Mouse (Mus musculus): Measurements from ENCODE around the gene Emb. TPM values are rescaled to one million over a fixed set of nuclear protein-coding genes. Genes with fewer than 3 reads are reported as not detected.
"Not testable (repeated sequence)": the region's sequence is repeated elsewhere in the genome, so short reads cannot be mapped to it uniquely, and the experiment has no call there.

The Emb gene
- total RNA-seq (2021): 10 to 100 TPM in 1 of 2 experiments, 1 to 10 TPM in 1; 9.1 to 10.7 TPM
- long read RNA-seq, experiment 1, transcript Emb-202 (1 exons, 2,136 nt): major isoform, 8 of 10 reads
- long read RNA-seq, experiment 1, partial matches to known transcripts: 0 of 10 reads
- long read RNA-seq, experiment 1, other reads (novel, unspliced or antisense): 0 of 10 reads
- long read RNA-seq, experiment 2, transcript Emb-202 (1 exons, 2,136 nt): major isoform, 12 of 13 reads
- long read RNA-seq, experiment 2, partial matches to known transcripts: 0 of 13 reads
- long read RNA-seq, experiment 2, other reads (novel, unspliced or antisense): 0 of 13 reads

DNA sequence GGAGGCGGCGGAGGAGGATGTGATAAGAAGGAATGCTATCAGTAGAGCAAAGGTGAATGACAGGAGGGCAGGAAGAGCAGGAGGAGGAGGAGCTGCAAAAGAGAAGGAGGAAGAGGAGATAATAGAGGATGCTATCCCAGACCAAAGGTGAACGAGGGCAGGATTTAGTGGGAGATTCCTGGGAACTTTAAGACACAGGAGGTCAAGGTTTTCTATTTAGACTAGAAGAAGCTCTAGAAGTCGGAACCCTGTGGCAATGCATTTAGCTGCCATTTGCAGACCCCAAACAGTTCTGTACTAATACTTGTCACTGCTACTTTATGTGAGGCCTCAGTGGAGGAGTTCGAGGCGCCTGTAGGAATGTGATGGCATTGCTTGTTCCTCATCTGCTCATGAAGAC is at the start of gene Emb:
Emb (plus strand) TSS at position 301 of the 400 bp plus-strand sequence.
- intact Hi-C loops (cut with DNase I): no loop called here
- DNase-seq: no peak
- TF ChIP-seq CTCF (IDR thresholded peaks at IDR 0.05): no peak
- H3K4me3 ChIP-seq: no peak within 1 kb of the TSS
- no peak within 1 kb of the TSS for H3K27ac ChIP-seq

DNA sequence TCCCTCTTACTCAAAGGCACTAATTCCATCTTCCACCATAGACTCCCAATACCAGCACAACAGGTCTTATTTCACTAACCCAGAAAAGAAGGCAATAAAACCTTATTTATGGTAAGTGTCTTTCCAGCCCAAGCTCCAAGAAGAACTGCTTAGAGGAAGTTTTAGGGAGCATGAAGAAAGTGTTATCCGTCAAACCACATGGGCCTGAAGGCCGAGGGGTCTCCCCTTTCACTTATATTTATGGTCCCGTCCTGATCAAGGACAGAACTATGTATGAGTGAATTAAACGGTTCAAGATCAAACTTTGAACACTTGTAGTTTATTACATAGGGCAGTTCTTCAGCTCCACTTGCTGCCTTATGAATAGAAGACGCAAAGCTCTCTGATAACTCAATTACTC is 44.4 kb upstream of the Emb start:
- no peak for DNase-seq
- Histone ChIP-seq H3K27ac (no peak overlapping the region), H3K4me3 (no peak overlapping the region)
- intact Hi-C loops (cut with DNase I): no loop called here
- TF ChIP-seq CTCF (IDR thresholded peaks at IDR 0.05): no peak

DNA sequence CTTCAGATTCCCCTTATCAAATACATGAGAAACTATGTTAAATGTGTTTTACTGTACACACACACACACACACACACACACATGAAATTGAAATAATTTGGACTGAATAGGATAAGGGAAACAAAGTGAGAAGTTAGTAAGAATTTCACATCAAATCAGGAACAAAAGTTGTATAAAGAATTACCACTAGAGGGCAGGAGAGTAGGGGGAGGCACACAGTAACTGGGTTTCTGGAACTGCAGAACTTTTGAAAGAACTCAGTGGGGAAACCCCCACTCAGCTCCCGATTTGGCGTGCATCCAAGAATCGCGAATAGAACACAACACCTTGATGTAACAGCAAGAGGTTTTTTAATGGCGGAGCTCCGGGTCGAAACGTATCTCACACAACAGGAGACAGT is 43.3 kb upstream of the Emb start:
- TF ChIP-seq CTCF (IDR thresholded peaks at IDR 0.05): peak; percentile 33
- Histone ChIP-seq H3K27ac (no peak overlapping the region), H3K4me3 (no peak overlapping the region)
- intact Hi-C loops (cut with DNase I): no loop called here
- no peak for DNase-seq

DNA sequence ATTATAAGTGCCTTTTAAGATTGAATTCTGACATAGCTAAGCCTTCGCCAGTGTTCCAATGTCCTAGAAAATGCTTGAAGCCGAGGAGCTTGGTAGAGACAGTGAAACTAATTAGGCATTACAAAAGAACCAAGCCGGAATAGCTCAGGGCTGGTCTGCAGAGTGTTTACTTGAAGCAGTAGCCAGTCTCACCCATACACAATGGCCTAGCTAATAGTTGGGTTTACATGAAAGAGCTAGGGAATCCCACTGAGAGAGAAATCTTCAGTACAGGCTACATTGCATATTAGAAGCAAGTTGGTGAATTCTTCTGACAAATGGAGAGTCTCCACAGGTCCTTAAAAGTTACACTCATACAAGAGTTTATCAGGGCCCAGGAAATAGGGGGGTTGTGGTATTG is 27.4 kb upstream of the Emb start:
- intact Hi-C loops (cut with DNase I): not testable (repeated sequence)

DNA sequence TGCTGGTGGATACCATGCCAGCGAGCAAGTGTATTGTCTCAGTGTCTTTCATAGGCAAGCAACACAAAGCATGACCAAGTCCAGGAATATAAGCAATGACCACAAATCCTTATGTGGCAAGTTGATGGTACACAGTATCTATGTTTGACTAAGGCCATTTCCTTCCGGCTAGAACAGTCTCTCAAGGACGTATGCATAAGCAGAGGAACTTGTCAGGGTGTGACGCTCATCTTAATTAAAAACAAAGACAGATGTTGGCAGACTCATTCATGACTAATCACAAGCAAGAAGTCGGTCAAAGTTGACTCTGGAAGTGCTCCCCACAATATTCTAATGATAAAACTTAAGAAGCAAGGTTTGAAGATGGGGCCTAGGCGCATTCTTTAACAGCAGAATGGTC is 25.0 kb upstream of the Emb start:
- TF ChIP-seq CTCF (IDR thresholded peaks at IDR 0.05): no peak
- DNase-seq: no peak
- no peak overlapping the region for H3K4me3 ChIP-seq
- H3K27ac ChIP-seq: no peak overlapping the region
- intact Hi-C loops (cut with DNase I): no loop called here

More for the DNA sequence above, 27.4 kb upstream of the Emb start:
- DNase-seq, H3K27ac ChIP-seq, H3K4me3 ChIP-seq: not testable (repeated sequence)

DNA sequence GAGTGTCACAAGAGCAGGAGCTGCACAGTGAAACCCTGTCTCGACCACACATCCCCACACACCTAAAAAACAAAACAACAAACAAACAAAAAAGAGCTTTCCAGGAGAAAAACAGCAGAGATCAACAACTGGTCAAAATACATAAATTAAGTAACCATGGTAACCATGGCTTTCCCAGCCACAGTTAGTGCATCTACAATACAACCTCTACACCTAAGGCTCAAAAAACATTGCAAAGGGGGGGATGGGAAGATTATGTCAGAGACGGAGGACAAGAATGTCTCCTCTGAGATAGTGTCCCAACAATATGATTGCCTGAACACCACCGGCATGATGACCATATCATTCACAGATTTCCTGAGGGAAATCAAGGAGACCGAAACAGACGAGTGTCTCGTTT is 23.0 kb upstream of the Emb start:
- no peak overlapping the region for H3K27ac ChIP-seq
- DNase-seq: no peak
- no peak overlapping the region for H3K4me3 ChIP-seq
- TF ChIP-seq CTCF (IDR thresholded peaks at IDR 0.05): no peak
- intact Hi-C loops (cut with DNase I): no loop called here

DNA sequence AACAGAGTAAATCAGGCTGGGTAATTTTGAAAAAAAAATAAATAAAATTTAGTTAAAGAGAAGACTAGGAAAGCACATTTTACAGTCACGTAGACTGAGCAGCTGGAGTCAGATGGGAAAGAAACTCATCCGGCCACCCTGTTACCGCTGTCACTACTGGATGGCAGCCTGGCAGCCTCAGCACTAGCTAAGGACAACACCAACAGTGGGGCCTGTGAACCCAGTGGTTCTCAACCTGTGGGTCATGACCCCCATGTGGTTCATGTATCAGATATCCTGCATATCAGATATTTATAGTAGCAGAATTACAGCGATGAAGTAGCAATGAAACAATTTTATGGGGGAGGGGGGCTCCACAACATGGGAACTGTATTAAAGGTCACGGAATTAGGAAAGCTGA is 16.2 kb upstream of the Emb start:
- DNase-seq: peak; percentile 50
- no peak overlapping the region for H3K4me3 ChIP-seq
- no peak; the same call in 1 of the 2 replicates for TF ChIP-seq CTCF (IDR thresholded peaks at IDR 0.05)
- peak overlapping the region; percentile 61; the same call in 1 of the 2 replicates for H3K27ac ChIP-seq
- intact Hi-C loops (cut with DNase I): no loop called here

DNA sequence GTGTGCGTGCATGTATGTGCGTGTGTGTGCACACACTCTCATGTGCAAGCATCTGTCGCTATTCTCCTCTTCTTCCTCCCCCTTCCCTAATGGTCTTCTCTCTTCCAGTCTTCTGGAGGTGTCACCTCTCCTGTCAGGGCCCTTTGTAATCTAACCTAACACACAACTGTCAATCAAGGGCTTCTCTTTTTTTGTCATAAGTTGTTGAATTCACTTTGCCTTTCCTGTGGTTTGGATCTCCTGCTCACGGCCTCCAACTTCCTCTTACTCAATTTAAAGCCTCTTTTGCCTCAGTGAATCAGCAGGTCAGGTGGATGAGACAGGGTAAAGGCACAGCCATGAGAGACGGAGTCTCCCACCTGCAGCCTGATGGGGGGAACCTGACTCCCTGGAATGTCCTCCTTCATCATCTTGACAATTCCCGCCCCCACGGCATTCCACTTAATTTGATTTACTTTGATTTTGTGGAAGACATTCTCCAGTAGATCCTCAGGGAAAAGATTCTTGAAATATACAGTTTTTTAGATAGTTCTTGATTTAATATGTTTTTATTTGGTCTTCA is 14.8 kb upstream of the Emb start:
- no peak for TF ChIP-seq CTCF (IDR thresholded peaks at IDR 0.05)
- Histone ChIP-seq H3K27ac (no peak overlapping the region), H3K4me3 (no peak overlapping the region)
- intact Hi-C loops (cut with DNase I): no loop called here
- no peak for DNase-seq

DNA sequence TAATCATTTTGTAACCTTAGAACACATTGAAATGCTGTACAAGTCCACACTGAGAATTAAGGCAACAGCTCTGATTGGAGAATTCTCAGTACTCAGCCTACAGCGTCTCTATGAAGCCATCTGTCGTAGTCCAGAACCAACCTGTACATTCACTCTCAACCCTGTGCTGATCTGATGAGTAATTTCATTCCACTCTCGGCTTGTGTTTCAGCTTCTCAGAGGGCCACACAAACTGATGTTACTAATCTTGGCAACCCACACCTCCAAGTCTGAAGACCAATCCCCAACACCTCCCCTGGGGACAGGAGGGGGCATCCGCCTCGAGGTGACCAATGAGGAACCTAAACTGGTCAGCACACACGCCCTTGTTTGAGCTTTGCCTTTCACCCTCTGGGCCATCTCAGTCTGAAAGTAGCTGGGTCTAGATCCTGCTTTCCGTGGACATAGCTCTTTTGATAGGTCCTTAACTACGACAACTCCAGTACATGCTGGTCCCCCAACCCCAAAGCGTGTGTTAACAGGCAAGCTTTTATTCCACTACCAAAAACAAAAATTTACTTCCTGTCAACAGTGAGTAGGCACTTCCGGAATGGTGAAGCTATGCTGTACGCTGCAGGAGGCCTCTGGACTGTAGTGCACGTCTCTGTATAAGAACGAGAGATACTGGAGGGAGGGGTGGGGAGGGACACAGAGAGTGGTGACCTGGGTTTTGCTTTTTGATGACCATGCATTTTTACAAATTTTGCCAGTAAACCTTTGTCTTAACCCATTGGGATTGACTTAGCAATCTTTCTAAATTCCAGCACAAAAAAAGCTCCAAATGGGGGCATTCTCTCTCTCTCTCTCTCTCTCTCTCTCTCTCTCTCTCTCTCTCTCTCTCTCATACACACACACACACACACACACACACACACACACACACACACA is 12.5 kb upstream of the Emb start:
- intact Hi-C loops (cut with DNase I): no loop called here
- TF ChIP-seq CTCF (IDR thresholded peaks at IDR 0.05): no peak
- Histone ChIP-seq H3K27ac (no peak overlapping the region), H3K4me3 (no peak overlapping the region)
- no peak for DNase-seq

DNA sequence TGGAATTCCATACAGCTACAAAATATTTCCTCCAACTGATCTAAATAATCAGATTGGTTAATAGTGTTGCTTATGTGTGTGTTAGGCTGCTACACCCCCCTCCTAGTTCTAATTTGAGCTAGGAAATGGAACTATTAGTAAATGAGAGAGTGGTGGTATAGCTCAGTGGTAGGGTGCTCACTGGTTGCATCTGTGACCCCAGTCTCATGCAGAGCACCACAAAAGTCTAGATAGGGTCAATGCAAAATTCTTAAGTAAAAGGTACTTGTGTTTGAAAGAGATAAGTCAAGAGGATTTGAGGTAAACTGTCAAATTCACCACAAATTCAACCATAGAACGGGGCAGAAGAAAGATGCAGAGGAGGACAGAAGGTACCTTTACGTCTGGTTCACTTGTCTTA is 10.7 kb upstream of the Emb start:
- DNase-seq: no peak
- H3K4me3 ChIP-seq: no peak overlapping the region
- H3K27ac ChIP-seq: no peak overlapping the region
- no peak for TF ChIP-seq CTCF (IDR thresholded peaks at IDR 0.05)
- intact Hi-C loops (cut with DNase I): no loop called here

DNA sequence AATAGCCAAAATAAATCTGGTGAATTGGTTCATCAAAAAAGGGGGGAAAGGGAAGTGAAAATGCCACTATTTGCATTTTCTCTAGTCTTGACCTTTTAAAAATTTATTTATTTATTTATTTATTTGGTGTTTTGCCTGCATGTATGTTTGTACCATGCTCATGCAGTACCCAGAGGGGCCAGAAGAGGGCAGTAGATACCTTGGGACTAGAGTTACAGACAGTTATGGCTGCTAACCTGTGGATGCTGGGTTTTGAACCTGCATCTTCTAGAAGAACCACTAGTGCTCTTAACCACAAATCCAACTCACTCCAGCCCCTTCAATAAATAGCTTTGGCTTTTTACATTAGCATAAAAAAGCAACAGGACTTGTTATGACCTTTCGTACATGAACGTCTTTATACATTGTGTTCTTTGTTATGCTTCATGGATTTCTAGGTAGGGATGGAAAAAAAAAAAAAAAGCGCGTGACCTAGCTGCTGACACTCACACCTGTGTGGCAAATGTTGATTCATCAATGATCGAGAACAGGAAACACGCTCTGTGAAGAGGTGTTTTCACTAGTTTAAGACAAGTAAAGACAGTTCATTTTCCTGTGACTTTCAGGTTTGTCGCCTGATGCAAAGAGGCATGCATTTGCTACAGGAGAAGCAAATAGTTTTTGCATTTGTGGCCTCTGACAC is 9.8 kb upstream of the Emb start:
- peak; percentile 87 for TF ChIP-seq CTCF (IDR thresholded peaks at IDR 0.05)
- DNase-seq: peak; percentile 78
- intact Hi-C loops (cut with DNase I): no loop called here
- Histone ChIP-seq H3K4me3 (no peak overlapping the region), H3K27ac (no peak overlapping the region)

DNA sequence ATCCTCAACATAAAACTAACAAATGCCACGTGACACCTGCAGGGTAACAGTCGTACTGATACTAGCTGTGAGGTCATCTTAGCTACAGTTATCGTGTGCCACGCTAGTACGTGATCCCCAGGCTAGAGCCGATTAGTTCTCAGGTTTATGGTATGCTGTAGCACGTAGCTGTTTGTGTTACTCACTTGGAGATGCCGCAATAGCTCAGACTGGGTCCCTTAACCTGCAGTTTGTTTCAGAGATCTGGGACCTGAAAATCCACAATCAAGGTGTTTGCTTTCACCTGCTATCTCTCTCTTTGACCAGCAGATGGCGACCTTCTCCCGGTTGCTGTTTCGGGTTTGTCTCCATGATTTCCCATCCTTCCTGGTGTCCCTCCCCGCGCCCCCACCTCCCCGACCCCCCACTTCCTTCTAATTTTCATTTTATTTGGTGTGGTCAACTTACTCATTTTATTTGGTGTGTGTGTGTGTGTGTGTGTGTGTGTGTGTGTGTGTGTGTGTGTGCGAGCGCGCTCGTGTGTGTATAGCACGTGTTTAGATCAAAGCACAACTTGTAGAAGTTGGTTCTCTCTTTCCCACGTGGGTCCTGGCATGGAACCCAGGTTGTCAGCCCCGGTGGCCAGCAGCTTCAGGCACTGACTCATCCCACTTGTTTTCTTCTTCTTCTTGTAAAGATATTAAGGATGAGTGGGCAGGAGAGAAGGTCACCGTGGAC is 5.4 kb upstream of the Emb start:
- intact Hi-C loops (cut with DNase I): loop anchor here (1.0 to 2.0 kb wide), 2 partner anchors 82 to 86 kb away; no protein-coding TSS in a partner anchor
- Histone ChIP-seq H3K27ac (no peak overlapping the region), H3K4me3 (no peak overlapping the region)
- peak; percentile 26 for DNase-seq
- TF ChIP-seq CTCF (IDR thresholded peaks at IDR 0.05): peak; percentile 83
